Mouse (Mus musculus): ENCODE results near the gene P2rx6.

- TF ChIP-seq POLR2A (IDR thresholded peaks at IDR 0.05; ENCODE audit: low read depth, low read length): no peak
- TF ChIP-seq CTCF (conservative IDR thresholded peaks at IDR 0.05; ENCODE audit: insufficient read depth, insufficient read length, low read depth, low read length): no peak
Measured at GRCm38 (mm10) chr16:17558811-17559210, 2.9 kb upstream of the P2rx6 start.

Data from kidney, adult 2 months (tissue).